Mouse (Mus musculus) cerebellum, adult 2 months (tissue): Measurements from ENCODE around the gene Daxx. TPM values are rescaled to one million over a fixed set of nuclear protein-coding genes. Genes with fewer than 3 reads are reported as not detected.
"Not testable (repeated sequence)": the region's sequence is repeated elsewhere in the genome, so short reads cannot be mapped to it uniquely, and the experiment has no call there.

Experiments
- DNase-seq, 2 experiments: peaks; one replicate each; pipeline ENCODE4 v3.0.0; 2021
- H3K27ac ChIP-seq: fragments of 200-500 bp; 2 replicates; pipeline ENCODE4 v1.5.1; 2012; ENCODE audit warnings: low read length, control low read depth, inconsistent platforms; ENCODE audit not compliant: insufficient read depth
- H3K27me3 ChIP-seq: fragments of 200-500 bp; 2 replicates; pipeline ENCODE4 v1.6.1; 2012; ENCODE audit warnings: inconsistent platforms, mild to moderate bottlenecking, low read length, moderate library complexity; ENCODE audit not compliant: control insufficient read depth, insufficient read depth
- H3K4me1 ChIP-seq: fragments of 200-500 bp; 2 replicates; pipeline ENCODE4 v1.6.1; 2011; ENCODE audit warnings: low read length; ENCODE audit not compliant: control insufficient read depth, insufficient read depth
- H3K4me3 ChIP-seq: fragments of 200-500 bp; replicated peaks from 2 replicates; pipeline ENCODE3; 2011; ENCODE audit warnings: mild to moderate bottlenecking, low read depth, low read length, control low read depth; ENCODE audit not compliant: insufficient read depth
- CTCF ChIP-seq: fragments of 200-500 bp; IDR thresholded peaks from 2 replicates; pipeline ENCODE4 v1.5.1; 2011; ENCODE audit warnings: low read depth, mild to moderate bottlenecking, control low read depth, low read length, moderate library complexity, borderline replicate concordance; ENCODE audit not compliant: insufficient read depth
- POLR2A ChIP-seq: fragments of 200-500 bp; IDR thresholded peaks from 2 replicates; pipeline ENCODE4 v1.6.1; 2011; ENCODE audit warnings: low read length, control low read depth, borderline replicate concordance; ENCODE audit not compliant: insufficient read depth
- WGBS: fragments of 180-500 bp; shearing (Covaris S2); methylation state at CpG from one replicate; pipeline ENCODE4 v1.1.7; 2018; 5-methylcytosine and 5-hydroxymethylcytosine counted together
- polyA plus RNA-seq: library from polyadenylated mRNA; depleted of rRNA; stranded (reverse); fragments of >200 nt; gene quantifications from 2 replicates; pipeline ENCODE4 v1.2.3, GENCODE M21; 2012

Gene Daxx
- polyA plus RNA-seq, 1 experiment, result 30.4 TPM

- no peak for TF ChIP-seq CTCF
- TF ChIP-seq POLR2A, result no peak
- 36% methylated on average over 7 of the region's 7 CpGs for WGBS
- H3K4me1 ChIP-seq, result no peaks in the 10 kb centered on the region
- no peak overlapping the region for H3K4me3 ChIP-seq
- DNase-seq, result peak in 1 of 2 experiments; percentile 37
- no peak overlapping the region for H3K27ac ChIP-seq
- no peaks in the 10 kb centered on the region for H3K27me3 ChIP-seq
These were observed 8.8 kb upstream of the Daxx start for GRCm38 (mm10) chr17:33900281-33900988.

DNA sequence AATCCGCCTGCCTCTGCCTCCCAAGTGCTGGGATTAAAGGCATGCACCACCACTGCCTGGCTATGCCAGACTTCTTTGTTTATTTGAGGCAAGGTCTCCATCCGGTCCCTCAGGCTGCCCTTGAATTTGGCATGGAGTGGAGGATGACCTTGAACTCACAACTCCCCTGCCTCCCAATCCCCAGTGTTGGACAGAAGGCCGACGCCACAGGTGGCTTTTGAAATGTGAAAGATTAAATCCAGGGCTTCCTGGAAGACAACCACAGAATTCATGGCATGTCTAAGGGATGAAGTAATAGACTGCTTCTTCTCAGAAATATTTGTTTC, 8.3 kb upstream of the Daxx start:
- no peaks in the 10 kb centered on the region for H3K27me3 ChIP-seq
- no peak overlapping the region for H3K27ac ChIP-seq
- H3K4me3 ChIP-seq, result no peak overlapping the region
- 72% methylated on average over 4 of the region's 4 CpGs for WGBS
- no peaks in the 10 kb centered on the region for H3K4me1 ChIP-seq
- TF ChIP-seq CTCF, result no peak
- no peak for TF ChIP-seq POLR2A
- no peak for DNase-seq

DNA sequence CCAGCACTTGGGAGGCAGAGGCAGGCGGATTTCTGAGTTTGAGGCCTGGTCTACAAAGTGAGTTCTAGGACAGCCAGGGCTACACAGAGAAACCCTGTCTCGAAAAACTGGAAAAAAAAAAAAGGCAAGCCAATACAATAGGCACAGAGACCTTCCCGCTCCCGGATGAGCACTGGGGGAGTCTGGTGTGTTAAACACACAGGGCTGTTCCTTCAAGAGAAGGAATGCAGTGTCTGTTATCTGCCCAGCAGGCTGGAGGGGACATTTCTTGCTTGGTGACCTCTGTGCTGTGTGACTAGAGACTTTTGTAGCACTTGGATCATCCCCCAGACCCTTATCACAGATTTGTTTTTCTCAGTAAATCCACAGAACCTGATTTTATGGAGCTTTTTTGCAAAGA, 7.6 kb upstream of the Daxx start:
- no peak overlapping the region for H3K4me3 ChIP-seq
- WGBS, result 68% methylated on average over 4 of the region's 4 CpGs
- TF ChIP-seq POLR2A (no peak), CTCF (no peak)

DNA sequence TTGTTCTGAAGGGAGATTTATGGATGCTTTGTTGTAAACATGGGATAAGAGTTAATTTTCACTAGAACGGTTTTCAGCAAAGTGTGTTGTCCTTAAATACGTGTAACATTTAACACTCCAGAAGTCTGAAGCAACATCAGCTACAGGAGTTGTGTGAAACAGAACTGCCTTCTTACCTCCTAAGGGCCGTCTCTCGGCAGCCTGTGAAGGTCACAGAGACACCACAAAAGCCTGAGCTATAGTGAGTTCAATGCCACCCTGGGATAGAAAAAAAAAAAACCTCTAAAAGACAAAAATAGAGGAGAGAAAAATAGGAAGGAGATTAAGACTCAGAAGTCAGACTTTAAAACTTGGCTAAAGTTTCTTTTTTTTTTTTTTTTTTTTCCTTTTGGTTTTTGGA, 7.1 kb upstream of the Daxx start:
- 78% methylated on average over 4 of the region's 4 CpGs for whole genome bisulfite sequencing

More for the DNA sequence above, 7.6 kb upstream of the Daxx start:
- Histone ChIP-seq H3K27me3 (no peaks in the 10 kb centered on the region), H3K27ac (no peak overlapping the region), H3K4me1 (no peaks in the 10 kb centered on the region)
- DNase-seq, result no peak

GRCm38 (mm10) chr17:33902491-33902890, 6.7 kb upstream of the Daxx start:
- TF ChIP-seq CTCF (no peak), POLR2A (no peak)
- DNase-seq, result no peak
- WGBS, result 80% methylated on average over 7 of the region's 7 CpGs
- H3K27ac ChIP-seq, result no peak overlapping the region
- no peak overlapping the region for H3K4me3 ChIP-seq
- H3K27me3 ChIP-seq, result no peaks in the 10 kb centered on the region
- H3K4me1 ChIP-seq, result no peaks in the 10 kb centered on the region

More for the DNA sequence above, 7.1 kb upstream of the Daxx start:
- Histone ChIP-seq H3K4me3 (no peak overlapping the region), H3K27ac (no peak overlapping the region), H3K27me3 (no peaks in the 10 kb centered on the region), H3K4me1 (no peaks in the 10 kb centered on the region)
- no peak for DNase-seq
- TF ChIP-seq POLR2A (no peak), CTCF (no peak)

GRCm38 (mm10) chr17:33903911-33904651, 5.1 kb upstream of the Daxx start:
- DNase-seq, H3K27me3 ChIP-seq, H3K4me3 ChIP-seq, H3K27ac ChIP-seq, H3K4me1 ChIP-seq: not testable (repeated sequence)
- WGBS, result 61% methylated on average over 6 of the region's 6 CpGs

DNA sequence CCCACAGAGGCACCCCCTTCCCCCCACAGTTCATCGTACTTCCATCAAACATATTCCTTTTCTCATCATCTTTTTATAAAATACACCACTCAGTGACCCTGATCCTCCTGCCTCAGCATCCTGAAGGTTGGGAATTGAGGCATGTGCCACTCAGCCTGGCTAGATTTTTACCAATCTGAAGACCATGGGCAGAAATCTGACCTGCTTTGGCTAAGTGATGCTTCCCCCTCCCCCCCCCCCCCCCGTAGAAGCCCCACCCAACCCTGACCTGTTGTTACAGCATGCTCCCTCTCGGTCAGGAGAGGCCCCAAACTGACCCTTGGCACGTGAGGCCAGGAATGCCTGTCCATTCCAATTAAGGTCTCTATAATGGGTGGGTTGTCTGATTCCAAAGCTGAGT, 4.4 kb upstream of the Daxx start, which contains the start of gene Platr17:
Gene Platr17, plus strand, starts transcription at position 301 of the 400 bp plus-strand sequence.
- not testable (repeated sequence) for H3K4me1 ChIP-seq, H3K27ac ChIP-seq, H3K4me3 ChIP-seq, DNase-seq, H3K27me3 ChIP-seq
- 24% methylated on average over 4 of the region's 4 CpGs for WGBS

DNA sequence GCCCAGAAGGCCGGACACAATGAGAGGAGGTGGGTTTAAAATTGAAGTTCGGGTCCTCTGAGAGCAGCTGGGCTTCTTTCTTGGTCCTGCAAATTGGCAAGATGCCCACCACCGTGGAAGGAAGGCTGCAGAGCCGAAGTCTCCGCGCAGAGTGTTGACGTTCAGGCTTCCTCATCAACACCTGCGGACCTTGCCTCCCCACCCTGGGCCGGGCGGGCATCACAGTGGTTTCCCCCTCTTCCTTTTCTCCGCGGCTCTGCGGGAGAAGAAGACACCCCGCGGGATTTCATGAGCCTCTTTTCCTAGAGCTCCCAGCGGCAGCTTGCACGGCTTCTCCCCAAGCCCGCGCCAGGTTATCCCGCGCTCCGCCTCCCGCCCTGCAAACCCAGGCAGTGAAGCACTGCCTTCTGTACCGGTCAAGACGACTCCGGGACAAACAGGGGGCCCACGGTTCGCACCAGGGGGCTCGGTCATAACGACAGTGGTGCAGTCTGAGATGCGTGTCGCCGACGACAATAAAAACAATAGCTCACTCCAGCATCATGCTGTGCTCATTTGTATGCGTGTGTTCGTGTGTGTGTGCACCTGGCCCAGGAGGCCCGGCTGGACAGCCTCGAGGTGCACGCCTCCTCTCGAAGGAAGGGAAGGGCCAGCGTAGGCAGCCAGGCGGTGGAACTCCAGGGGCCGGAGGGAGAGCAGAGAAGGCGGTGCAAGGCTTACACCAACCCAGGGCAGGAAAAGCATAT, 710 bp upstream of the Daxx start:
- peak; percentile 66 to 77 for DNase-seq
- H3K4me1 ChIP-seq, result no peaks in the 10 kb centered on the region; the same call in 1 of the 2 replicates
- peak overlapping the region; percentile 86 for H3K4me3 ChIP-seq
- H3K27me3 ChIP-seq, result no peaks in the 10 kb centered on the region
- TF ChIP-seq CTCF (no peak), POLR2A (no peak)
- H3K27ac ChIP-seq, result peak overlapping the region; percentile 42
- under 1% methylated on average over 44 of the region's 44 CpGs for WGBS
